Mouse (Mus musculus) left cerebral cortex, adult 2 months (tissue): ENCODE measurements around the gene Entpd1. TPM values are rescaled to one million over a fixed set of nuclear protein-coding genes. Genes with fewer than 3 reads are reported as not detected.

Source experiments
- DNase-seq, 2 experiments: peaks; one replicate each; pipeline ENCODE4 v3.0.0; 2021 to 2022; ENCODE audit warnings: low spot score in 2 of 2, mixed read lengths in 1 of 2; ENCODE audit errors: extremely low spot score in 1 of 2
- H3K27ac ChIP-seq: fragments of 200-600 bp; 2 replicates; pipeline ENCODE4 v1.8.1; 2022
- H3K4me3 ChIP-seq: fragments of 200-600 bp; 2 replicates; pipeline ENCODE4 v1.8.1; 2022
- CTCF ChIP-seq: fragments of 200-600 bp; IDR thresholded peaks from 2 replicates; pipeline ENCODE4 v1.8.1; 2022; ENCODE audit warnings: antibody characterized with exemption, mild to moderate bottlenecking, moderate library complexity
- intact Hi-C: fragments of 180-260 bp; cut with DNase I; formaldehyde crosslinking; loops from one replicate; pipeline ENCODE4 v1.15.1; 2025
- long read RNA-seq, 2 experiments: library from polyadenylated mRNA; stranded (forward); transcript quantifications; one replicate each; pipeline ENCODE4 v2.0.0; 2021; ENCODE audit warnings: borderline mapping rate in 2 of 2
- total RNA-seq, 2 experiments: library from RNA; stranded (reverse); gene quantifications; 2 replicates each; pipeline ENCODE4 v1.2.3; 2021

Gene Entpd1
- total RNA-seq = 10 to 100 TPM; 14.1 to 18.4 TPM
- long read RNA-seq, experiment 1, full-length matches to known transcripts = 5 of 8 reads
- long read RNA-seq, experiment 1, partial matches to known transcripts = 2 of 8 reads
- long read RNA-seq, experiment 1, other reads (novel, unspliced or antisense) = 1 of 8 reads
- long read RNA-seq, experiment 2, full-length matches to known transcripts = 8 of 10 reads
- long read RNA-seq, experiment 2, partial matches to known transcripts = 0 of 10 reads
- long read RNA-seq, experiment 2, other reads (novel, unspliced or antisense) = 2 of 10 reads

- peak; percentile 95 to 97 for DNase-seq
- intact Hi-C loops = loop anchor here (1.0 to 10.0 kb wide), 3 partner anchors 110 to 403 kb away; partner anchors contain the start of gene Ccnj
- Histone ChIP-seq H3K4me3 (peak within 1 kb of the TSS; percentile 82), H3K27ac (peak within 1 kb of the TSS; percentile 80)
- peak; percentile 95 for TF ChIP-seq CTCF
Measured at GRCm38 (mm10) chr19:40611830-40612506, at the start of gene Entpd1, which contains the start of gene Tctn3. Entpd1 (plus strand) TSS chr19:40612366. Tctn3 (minus strand) TSS chr19:40612233.

GRCm38 (mm10) chr19:40563880-40564645, 48.1 kb upstream of the Entpd1 start:
- Histone ChIP-seq H3K27ac (no peak overlapping the region), H3K4me3 (no peak overlapping the region)
- no peak for DNase-seq
- no peak for TF ChIP-seq CTCF
- intact Hi-C loops = no loop called here

DNA sequence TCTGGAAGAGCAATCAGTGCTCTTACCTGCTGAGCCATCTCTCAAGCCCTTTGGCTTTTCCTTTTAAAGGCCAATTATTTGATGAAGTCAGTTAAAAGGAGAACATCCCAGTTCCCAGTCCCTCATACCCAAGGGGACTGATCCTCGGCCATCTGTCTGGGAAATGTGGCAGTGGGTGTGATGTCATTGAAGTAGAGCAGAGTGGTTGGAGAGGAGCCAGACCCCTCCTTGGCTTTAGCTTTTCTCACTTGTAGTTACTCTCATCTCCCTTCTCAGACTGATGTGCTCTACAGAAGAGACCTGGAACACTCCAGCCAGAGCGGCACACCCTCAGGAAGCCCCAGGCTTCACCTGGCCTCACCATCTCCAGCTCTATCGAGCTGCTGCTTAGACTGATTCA, 44.5 kb upstream of the Entpd1 start:
- DNase-seq = no peak
- Histone ChIP-seq H3K4me3 (no peak overlapping the region), H3K27ac (no peak overlapping the region)
- intact Hi-C loops = no loop called here
- no peak for TF ChIP-seq CTCF

DNA sequence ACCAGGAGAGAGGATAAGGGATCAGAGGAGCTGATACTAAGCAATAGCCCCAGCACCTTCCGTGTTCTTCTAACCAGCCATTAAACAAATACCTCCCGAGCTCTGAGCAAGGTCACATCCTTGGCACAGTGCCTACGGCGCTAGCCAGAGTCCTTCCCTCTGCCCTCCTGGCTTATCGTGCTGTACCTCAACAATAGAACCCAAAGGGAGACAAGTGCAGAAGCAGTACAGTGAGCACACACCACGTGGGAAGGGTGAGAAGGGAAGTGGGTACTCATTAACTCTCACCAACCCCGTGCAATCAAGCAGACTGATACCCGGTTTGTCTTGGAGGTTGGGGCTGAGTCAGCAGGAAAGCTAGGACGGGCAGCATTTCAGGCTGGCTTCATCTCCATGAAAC, 41.4 kb upstream of the Entpd1 start:
- Histone ChIP-seq H3K4me3 (no peak overlapping the region), H3K27ac (no peak overlapping the region)
- no peak for TF ChIP-seq CTCF
- DNase-seq = no peak
- intact Hi-C loops = no loop called here

DNA sequence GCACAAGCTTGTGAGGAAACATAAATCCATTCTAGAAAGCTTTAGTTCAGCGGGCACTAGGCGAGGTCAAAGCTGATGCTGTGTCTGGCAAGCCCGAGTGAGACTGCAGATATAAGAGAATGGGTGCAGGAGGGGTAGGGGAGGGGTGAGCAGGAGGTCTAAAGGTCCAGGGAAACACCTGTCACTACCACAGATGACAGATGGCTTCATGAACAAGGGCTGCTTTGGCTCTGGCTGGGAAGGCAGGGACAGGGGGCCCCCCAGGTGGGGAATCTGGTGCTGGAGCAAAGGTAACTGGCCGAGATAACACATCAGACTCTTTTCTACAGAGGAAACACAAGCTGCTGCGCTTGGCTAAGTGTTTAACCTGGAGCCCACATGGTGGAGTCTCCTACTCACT, 36.7 kb upstream of the Entpd1 start:
- no peak overlapping the region for H3K4me3 ChIP-seq
- H3K27ac ChIP-seq = no peak overlapping the region
- intact Hi-C loops = no loop called here
- no peak for DNase-seq
- TF ChIP-seq CTCF = no peak

GRCm38 (mm10) chr19:40580902-40581301, 31.3 kb upstream of the Entpd1 start:
- no peak for DNase-seq
- intact Hi-C loops = loop anchor here (10.0 kb wide), 1 partner anchor 254 kb away; the partner anchor contains the start of gene Ccnj
- no peak for TF ChIP-seq CTCF

GRCm38 (mm10) chr19:40581662-40582061, 30.5 kb upstream of the Entpd1 start:
- intact Hi-C loops = loop anchor here (10.0 kb wide), 1 partner anchor 253 kb away; the partner anchor contains the start of gene Ccnj
- H3K27ac ChIP-seq = no peak overlapping the region
- no peak for DNase-seq
- no peak for TF ChIP-seq CTCF
- H3K4me3 ChIP-seq = no peak overlapping the region

More at GRCm38 (mm10) chr19:40580902-40581301, 31.3 kb upstream of the Entpd1 start:
- Histone ChIP-seq H3K4me3 (no peak overlapping the region), H3K27ac (no peak overlapping the region)

- Histone ChIP-seq H3K27ac (no peak overlapping the region), H3K4me3 (no peak overlapping the region)
- no peak for DNase-seq
- no peak for TF ChIP-seq CTCF
- intact Hi-C loops = loop anchor here (10.0 kb wide), 1 partner anchor 248 kb away; the partner anchor contains the start of gene Ccnj
Measured at GRCm38 (mm10) chr19:40586908-40587307, 25.3 kb upstream of the Entpd1 start.

- peak overlapping the region; percentile 67 for H3K4me3 ChIP-seq
- intact Hi-C loops = loop anchor here (1.0 to 10.0 kb wide), 2 partner anchors 135 to 247 kb away; partner anchors contain the start of gene Ccnj
- TF ChIP-seq CTCF = no peak
- H3K27ac ChIP-seq = peak overlapping the region; percentile 56; the same call in 1 of the 2 replicates
- no peak for DNase-seq
Measured at GRCm38 (mm10) chr19:40587491-40588292, 24.5 kb upstream of the Entpd1 start.

GRCm38 (mm10) chr19:40588293-40588654, 23.9 kb upstream of the Entpd1 start, which contains the start of gene Aldh18a1:
Aldh18a1 (minus strand) TSS chr19:40588463.
- Histone ChIP-seq H3K27ac (peak within 1 kb of the TSS; percentile 56; the same call in 1 of the 2 replicates), H3K4me3 (peak within 1 kb of the TSS; percentile 67)
- intact Hi-C loops = loop anchor here (1.0 to 10.0 kb wide), 2 partner anchors 134 to 247 kb away; partner anchors contain the start of gene Ccnj
- no peak for TF ChIP-seq CTCF
- peak; percentile 94 for DNase-seq
